Mouse (Mus musculus): ENCODE results near the gene A530084C06Rik. TPM values are rescaled to one million over a fixed set of nuclear protein-coding genes. Genes with fewer than 3 reads are reported as not detected.

A530084C06Rik gene
- total RNA-seq (2014; rRNA removed), result 0.90 and 0.99 TPM in 2 replicates
- polyA plus RNA-seq (2015; fragmentation: Nextera tagmentation; extraction: Ambion mirVana), result not detected in 2 replicates

- Histone ChIP-seq H3K4me3 (ENCODE audit: low read depth, low read length) (peak within 1 kb of the TSS; percentile 50), H3K27me3 (ENCODE audit: insufficient read depth, low read length) (peaks cover 85% of the 10 kb centered on the region), H3K4me1 (ENCODE audit: insufficient read depth, low read length) (peaks cover 13% of the 10 kb centered on the region; the same call in 1 of the 2 replicates), H3K9ac (replicated peaks; ENCODE audit: low read length, poor library complexity, severe bottlenecking) (peak within 1 kb of the TSS; percentile 50), H3K36me3 (ENCODE audit: insufficient read depth, low read length) (no peaks in the 10 kb centered on the region), H3K4me2 (ENCODE audit: low read depth, low read length, poor library complexity, severe bottlenecking) (peak within 1 kb of the TSS; percentile 99), H3K27ac (ENCODE audit: low read depth, low read length) (no peak within 1 kb of the TSS; the same call in 1 of the 2 replicates), H3K9me3 (ENCODE audit: low read length) (no peaks in the 10 kb centered on the region)
- under 1% methylated on average over 83 of the region's 88 CpGs for WGBS
- no peak for TF ChIP-seq CTCF (IDR thresholded peaks at IDR 0.05)
- ATAC-seq (ENCODE audit: low FRiP score) (peak; percentile 59), DNase-seq (ENCODE audit: low spot score) (no peak)
Measured at GRCm38 (mm10) chr13:31558521-31559418, at the start of gene A530084C06Rik. TSS of gene A530084C06Rik (minus strand) at chr13:31559333.

GRCm38 (mm10) chr13:31603964-31604363 lies 44.8 kb upstream of the A530084C06Rik start:
- no peaks in the 10 kb centered on the region for H3K4me1 ChIP-seq (ENCODE audit: insufficient read depth, low read length)
- no peaks in the 10 kb centered on the region for H3K36me3 ChIP-seq (ENCODE audit: insufficient read depth, low read length)
- no peak for DNase-seq (ENCODE audit: low spot score)
- 62% methylated on average over 6 of the region's 6 CpGs for WGBS
- no peak overlapping the region for H3K4me2 ChIP-seq (ENCODE audit: low read depth, low read length, poor library complexity, severe bottlenecking)
- TF ChIP-seq CTCF (IDR thresholded peaks at IDR 0.05), result no peak
- no peak overlapping the region for H3K4me3 ChIP-seq (ENCODE audit: low read depth, low read length)
- no peak overlapping the region for H3K9ac ChIP-seq (replicated peaks; ENCODE audit: low read length, poor library complexity, severe bottlenecking)
- H3K27me3 ChIP-seq (ENCODE audit: insufficient read depth, low read length), result no peaks in the 10 kb centered on the region
- no peak overlapping the region for H3K27ac ChIP-seq (ENCODE audit: low read depth, low read length)
- no peak for ATAC-seq (ENCODE audit: low FRiP score)
- no peaks in the 10 kb centered on the region for H3K9me3 ChIP-seq (ENCODE audit: low read length)

GRCm38 (mm10) chr13:31599576-31599975 lies 40.4 kb upstream of the A530084C06Rik start:
- ATAC-seq (ENCODE audit: low FRiP score) (no peak), DNase-seq (ENCODE audit: low spot score) (no peak)
- Histone ChIP-seq H3K4me3 (ENCODE audit: low read depth, low read length) (no peak overlapping the region), H3K27ac (ENCODE audit: low read depth, low read length) (no peak overlapping the region), H3K9ac (replicated peaks; ENCODE audit: low read length, poor library complexity, severe bottlenecking) (no peak overlapping the region), H3K36me3 (ENCODE audit: insufficient read depth, low read length) (no peaks in the 10 kb centered on the region), H3K4me2 (ENCODE audit: low read depth, low read length, poor library complexity, severe bottlenecking) (no peak overlapping the region), H3K4me1 (ENCODE audit: insufficient read depth, low read length) (no peaks in the 10 kb centered on the region), H3K9me3 (ENCODE audit: low read length) (no peaks in the 10 kb centered on the region), H3K27me3 (ENCODE audit: insufficient read depth, low read length) (no peaks in the 10 kb centered on the region)
- no peak for TF ChIP-seq CTCF (IDR thresholded peaks at IDR 0.05)
- WGBS, result 83% methylated on average over 5 of the region's 5 CpGs

GRCm38 (mm10) chr13:31587341-31587740 lies 28.2 kb upstream of the A530084C06Rik start:
- 76% methylated on average over 5 of the region's 5 CpGs for WGBS
- DNase-seq (ENCODE audit: low spot score), result no peak

GRCm38 (mm10) chr13:31579866-31580265 lies 20.7 kb upstream of the A530084C06Rik start:
- Histone ChIP-seq H3K27ac (ENCODE audit: low read depth, low read length) (no peak overlapping the region), H3K4me3 (ENCODE audit: low read depth, low read length) (no peak overlapping the region), H3K27me3 (ENCODE audit: insufficient read depth, low read length) (no peaks in the 10 kb centered on the region), H3K9me3 (ENCODE audit: low read length) (no peaks in the 10 kb centered on the region), H3K4me2 (ENCODE audit: low read depth, low read length, poor library complexity, severe bottlenecking) (no peak overlapping the region), H3K36me3 (ENCODE audit: insufficient read depth, low read length) (no peaks in the 10 kb centered on the region), H3K4me1 (ENCODE audit: insufficient read depth, low read length) (peaks cover 3% of the 10 kb centered on the region; the same call in 1 of the 2 replicates), H3K9ac (replicated peaks; ENCODE audit: low read length, poor library complexity, severe bottlenecking) (no peak overlapping the region)
- no peak for TF ChIP-seq CTCF (IDR thresholded peaks at IDR 0.05)
- DNase-seq (ENCODE audit: low spot score), result no peak
- 71% methylated on average over 9 of the region's 9 CpGs for WGBS
- ATAC-seq (ENCODE audit: low FRiP score), result no peak

More at GRCm38 (mm10) chr13:31587341-31587740, 28.2 kb upstream of the A530084C06Rik start:
- Histone ChIP-seq H3K9ac (replicated peaks; ENCODE audit: low read length, poor library complexity, severe bottlenecking) (no peak overlapping the region), H3K27ac (ENCODE audit: low read depth, low read length) (no peak overlapping the region), H3K36me3 (ENCODE audit: insufficient read depth, low read length) (no peaks in the 10 kb centered on the region), H3K4me2 (ENCODE audit: low read depth, low read length, poor library complexity, severe bottlenecking) (no peak overlapping the region), H3K4me3 (ENCODE audit: low read depth, low read length) (no peak overlapping the region), H3K9me3 (ENCODE audit: low read length) (no peaks in the 10 kb centered on the region), H3K4me1 (ENCODE audit: insufficient read depth, low read length) (no peaks in the 10 kb centered on the region), H3K27me3 (ENCODE audit: insufficient read depth, low read length) (no peaks in the 10 kb centered on the region)
- TF ChIP-seq CTCF (IDR thresholded peaks at IDR 0.05), result no peak
- ATAC-seq (ENCODE audit: low FRiP score), result no peak

GRCm38 (mm10) chr13:31578389-31578788 lies 19.3 kb upstream of the A530084C06Rik start:
- H3K4me2 ChIP-seq (ENCODE audit: low read depth, low read length, poor library complexity, severe bottlenecking), result no peak overlapping the region
- H3K27me3 ChIP-seq (ENCODE audit: insufficient read depth, low read length), result no peaks in the 10 kb centered on the region
- TF ChIP-seq CTCF (IDR thresholded peaks at IDR 0.05), result no peak
- no peak overlapping the region for H3K4me3 ChIP-seq (ENCODE audit: low read depth, low read length)
- 40% methylated on average over 10 of the region's 10 CpGs for WGBS
- peaks cover 3% of the 10 kb centered on the region; the same call in 1 of the 2 replicates for H3K4me1 ChIP-seq (ENCODE audit: insufficient read depth, low read length)
- H3K36me3 ChIP-seq (ENCODE audit: insufficient read depth, low read length), result no peaks in the 10 kb centered on the region
- H3K9me3 ChIP-seq (ENCODE audit: low read length), result no peaks in the 10 kb centered on the region
- no peak overlapping the region for H3K27ac ChIP-seq (ENCODE audit: low read depth, low read length)
- DNase-seq (ENCODE audit: low spot score) (no peak), ATAC-seq (ENCODE audit: low FRiP score) (peak; percentile 36; the same call in 1 of the 2 replicates)
- H3K9ac ChIP-seq (replicated peaks; ENCODE audit: low read length, poor library complexity, severe bottlenecking), result no peak overlapping the region
